ENCODE assay signal across 9 mouse cellular contexts in genomic region chr9:34901216-34901615, GRCm38 (mm10).
A peak's percentile ranks its signal among the peaks of the same experiment; 100 is the strongest.
DNase-seq lines count a peak whose midpoint lies in the region.
"Had no signal": no experiment of that assay in that cellular context is flagged by ENCODE, and none has a peak within 500 bp of the region (broad histone marks: within the 10 kb centered on the region; RNA-seq: fewer than 3 reads in every experiment).

No protein-coding gene starts in this region.

- peak; percentile 74 for DNase-seq in cerebellum, adult 9-10 months
- no peak for DNase-seq in cerebellum, postnatal 4 days (ENCODE audit: low spot score in 2 of 2)
- peak; percentile 30 to 61 for DNase-seq in cerebellum, postnatal 14 days
- DNase-seq in cerebellum, adult 11-12 months: no peak
- DNase-seq: adrenal gland, adult 2 months; adrenal gland, postnatal 10 days; adrenal gland, postnatal 25 days; embryo, embryonic 11 days; gastrocnemius, adult 2 months had no signal

Comparison
In these comparisons a context has a peak if more than half of its experiments do, and no peak if none do; other contexts are left out.
1. DNase-seq: peak in cerebellum, adult 9-10 months (single experiment) and cerebellum, postnatal 14 days (2 of 2); none in cerebellum, postnatal 4 days (0 of 2) and cerebellum, adult 11-12 months (single experiment).